Mouse (Mus musculus) bone marrow macrophage, adult 2 months (primary cell): ENCODE data around the gene Tenm4.

ENCODE experiments used
- CTCF ChIP-seq: IDR thresholded peaks from 2 replicates; pipeline ENCODE4 v1.5.1; 2012; ENCODE audit warnings: low read depth, mild to moderate bottlenecking, low read length, moderate library complexity
- POLR2A ChIP-seq: IDR thresholded peaks from 2 replicates; pipeline ENCODE4 v1.6.1; 2012; ENCODE audit warnings: mild to moderate bottlenecking, low read depth, low read length, borderline replicate concordance

- TF ChIP-seq CTCF (no peak), POLR2A (no peak)
Observed at GRCm38 (mm10) chr7:96440161-96440707, 269.2 kb downstream of the Tenm4 start.
